In the genomic region with DNA sequence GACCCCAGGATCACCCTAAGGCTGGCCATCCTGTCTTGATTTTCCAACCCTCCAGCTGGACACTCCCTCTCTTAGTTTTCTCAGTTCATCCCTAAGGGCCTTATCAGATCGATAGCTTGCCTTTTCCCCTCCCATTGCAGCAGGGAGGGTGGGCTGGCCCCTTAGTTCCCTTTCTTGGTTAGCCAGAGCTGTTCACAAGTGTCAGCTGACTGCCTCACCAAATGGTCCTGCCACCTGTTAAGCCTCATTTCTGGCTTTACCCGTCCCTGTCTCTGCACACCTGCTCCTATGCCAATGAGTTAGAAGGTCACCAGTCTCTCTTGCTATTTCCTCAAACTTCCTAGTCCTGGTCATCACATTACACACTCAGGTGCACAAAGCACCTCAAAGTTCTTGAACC, we compare ENCODE assay signal across 14 mouse cellular contexts. TPM values are rescaled to one million over a fixed set of nuclear protein-coding genes. Genes with fewer than 3 reads are reported as not detected.
DNase-seq lines count a peak whose midpoint lies in the region; ATAC-seq and TF ChIP-seq lines count a peak whose summit lies in the region.
"Had no signal": no experiment of that assay in that cellular context is flagged by ENCODE, and none has a peak within 500 bp of the region (broad histone marks: within the 10 kb centered on the region; RNA-seq: fewer than 3 reads in every experiment).

No protein-coding gene starts in this region.

- peak overlapping the region; percentile 68 for H3K4me2 ChIP-seq in midbrain, embryonic 14.5 days (ENCODE audit: low read length)
- H3K4me2 ChIP-seq: intestine, embryonic 15.5 days; liver, embryonic 15.5 days had no signal

- peak overlapping the region; percentile 18; the same call in 1 of the 2 replicates for H3K27ac ChIP-seq in hindbrain, embryonic 10.5 days
- H3K27ac ChIP-seq in midbrain, embryonic 14.5 days (replicated peaks; ENCODE audit: low read depth, low read length) = peak overlapping the region; percentile 88
- H3K27ac ChIP-seq: intestine, embryonic 15.5 days; liver, embryonic 15.5 days; stomach, postnatal 0 days had no signal

- 55% methylated on average over 2 of the region's 2 CpGs for WGBS in hindbrain, embryonic 10.5 days
- 49% methylated on average over 2 of the region's 2 CpGs for WGBS in midbrain, embryonic 14.5 days

- TF ChIP-seq CTCF in E14TG2a.4 (conservative IDR thresholded peaks at IDR 0.05; ENCODE audit: low read length) = no peak

- peaks cover 56% of the 10 kb centered on the region for H3K36me3 ChIP-seq in E14TG2a.4 (ENCODE audit: insufficient read depth, low read length)
- H3K36me3 ChIP-seq in hindbrain, embryonic 10.5 days = peaks cover 61% of the 10 kb centered on the region
- H3K36me3 ChIP-seq in midbrain, embryonic 14.5 days (ENCODE audit: control insufficient read depth, insufficient read depth, low read length) = peaks cover 25% of the 10 kb centered on the region

- ATAC-seq in midbrain, embryonic 14.5 days (ENCODE audit: low FRiP score, low TSS enrichment) = no peak
- ATAC-seq: intestine, embryonic 15.5 days had no signal

- DNase-seq in brain, adult 2 months (ENCODE audit: low read depth, low spot score) = peak; percentile 49
- no peak for DNase-seq in hindbrain, embryonic 10.5 days (ENCODE audit: low spot score)
- DNase-seq in midbrain, embryonic 14.5 days = no peak
- no peak for DNase-seq in ovary, adult 18-20 months (ENCODE audit: low spot score)
- DNase-seq in gastrocnemius, postnatal 4 days (ENCODE audit: low spot score in 2 of 2) = no peak
- no peak for DNase-seq in cerebellum, postnatal 4 days (ENCODE audit: low spot score in 2 of 2)
- DNase-seq: gastrocnemius, postnatal 10 days; kidney, postnatal 4 days; right cerebral cortex, postnatal 4 days had no signal

- no peaks in the 10 kb centered on the region for H3K27me3 ChIP-seq in E14TG2a.4 (ENCODE audit: insufficient read depth, low read length)
- H3K27me3 ChIP-seq in hindbrain, embryonic 10.5 days (ENCODE audit: insufficient read depth, poor library complexity, severe bottlenecking) = no peaks in the 10 kb centered on the region
- no peaks in the 10 kb centered on the region for H3K27me3 ChIP-seq in midbrain, embryonic 14.5 days (ENCODE audit: control insufficient read depth, insufficient read depth, low read length)
- H3K27me3 ChIP-seq: intestine, embryonic 15.5 days had no signal

- peak overlapping the region; percentile 84; the same call in 1 of the 2 replicates for H3K9ac ChIP-seq in midbrain, embryonic 14.5 days (replicated peaks; ENCODE audit: low read length)
- H3K9ac ChIP-seq: intestine, embryonic 15.5 days; liver, embryonic 15.5 days had no signal

- peaks cover 73% of the 10 kb centered on the region for H3K9me3 ChIP-seq in E14TG2a.4 (ENCODE audit: low read length)
- H3K9me3 ChIP-seq in hindbrain, embryonic 10.5 days = peaks cover 46% of the 10 kb centered on the region
- H3K9me3 ChIP-seq in midbrain, embryonic 14.5 days (ENCODE audit: control insufficient read depth, low read length) = peaks cover 38% of the 10 kb centered on the region
- H3K9me3 ChIP-seq: liver, embryonic 15.5 days had no signal

- peaks cover 19% of the 10 kb centered on the region for H3K4me1 ChIP-seq in E14TG2a.4 (replicated peaks; ENCODE audit: low read depth, low read length)
- H3K4me1 ChIP-seq in hindbrain, embryonic 10.5 days (replicated peaks) = peaks cover 75% of the 10 kb centered on the region
- peaks cover 27% of the 10 kb centered on the region for H3K4me1 ChIP-seq in midbrain, embryonic 14.5 days (ENCODE audit: control insufficient read depth, insufficient read depth, low read length)

- H3K4me3 ChIP-seq in E14TG2a.4 (replicated peaks; ENCODE audit: low read length) = peak overlapping the region; percentile 4; the same call in 1 of the 2 replicates
- H3K4me3 ChIP-seq in hindbrain, embryonic 10.5 days = no peak overlapping the region
- H3K4me3 ChIP-seq in midbrain, embryonic 14.5 days (replicated peaks; ENCODE audit: low read depth, low read length) = peak overlapping the region; percentile 57
- H3K4me3 ChIP-seq: intestine, embryonic 15.5 days; liver, embryonic 15.5 days had no signal

RNA-seq across cellular contexts. Expression of gene Nnat, which starts 3.2 kb away (rescaled TPM):
- 1,503 and 2,739 TPM in 2 replicates for polyA plus RNA-seq in hindbrain, embryonic 10.5 days (2016; fragmentation: Nextera tagmentation; extraction: Ambion mirVana)
- polyA plus RNA-seq in midbrain, embryonic 14.5 days (2014; fragmentation: Nextera tagmentation; extraction: Ambion mirVana) = 7,465 and 9,945 TPM in 2 replicates
- 10 to 100 TPM; 20.2 to 41.1 TPM for total RNA-seq in gastrocnemius, postnatal 4 days (2021)
- total RNA-seq: neutrophil, adult 5-6 weeks had no signal

RNA-seq across cellular contexts. Expression of gene Blcap, which starts 8.0 kb away (rescaled TPM):
- polyA plus RNA-seq in hindbrain, embryonic 10.5 days (2016; fragmentation: Nextera tagmentation; extraction: Ambion mirVana) = 78.4 and 100.0 TPM in 2 replicates
- polyA plus RNA-seq in midbrain, embryonic 14.5 days (2014; fragmentation: Nextera tagmentation; extraction: Ambion mirVana) = 353 and 397 TPM in 2 replicates
- 10 to 100 TPM; 41.0 to 43.3 TPM for total RNA-seq in gastrocnemius, postnatal 4 days (2021)
